Mouse (Mus musculus): ENCODE data around the gene S100a1.

Gene S100a1

DNA sequence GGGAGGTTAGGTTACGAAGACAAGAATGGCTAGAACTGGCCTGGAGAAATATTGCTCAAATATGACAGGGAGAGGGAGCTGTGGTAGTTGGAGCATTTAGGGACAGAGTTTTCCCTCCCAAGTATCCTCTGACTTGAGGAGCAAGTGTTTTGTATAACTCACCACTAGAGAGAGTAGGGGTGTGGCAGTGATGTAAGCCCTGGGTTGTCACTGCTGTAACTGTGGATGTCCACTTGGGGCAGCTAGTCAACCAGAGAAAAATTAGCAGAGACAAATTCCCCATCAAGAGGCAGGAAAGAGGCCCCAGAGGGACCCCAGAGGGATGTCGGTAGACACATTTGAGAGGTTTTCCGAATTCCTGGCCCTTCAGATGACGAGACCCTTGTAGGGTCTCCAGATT lies 11.2 kb upstream of the S100a1 start:
- POLR2A ChIA-PET: interaction anchor here in 3 of 4 experiments (0.7 to 9.3 kb wide), 23 partner anchors 10 to 426 kb away, joined by 3 to 200 read pairs (median 10); partner anchors contain the start of genes Chtop (in 3 of the 3), S100a1 (in 3 of the 3), S100a13 (in 3 of the 3) and S100a16 (in 2 of the 3)
- CTCF ChIA-PET: interaction anchor here (0.6 to 3.5 kb wide), 31 partner anchors 9 to 185 kb away, joined by 3 to 24 read pairs (median 4); partner anchors contain the start of genes S100a16 (in 2 of the 4), S100a6 (in 1 of the 4) and Snapin (in 1 of the 4)

DNA sequence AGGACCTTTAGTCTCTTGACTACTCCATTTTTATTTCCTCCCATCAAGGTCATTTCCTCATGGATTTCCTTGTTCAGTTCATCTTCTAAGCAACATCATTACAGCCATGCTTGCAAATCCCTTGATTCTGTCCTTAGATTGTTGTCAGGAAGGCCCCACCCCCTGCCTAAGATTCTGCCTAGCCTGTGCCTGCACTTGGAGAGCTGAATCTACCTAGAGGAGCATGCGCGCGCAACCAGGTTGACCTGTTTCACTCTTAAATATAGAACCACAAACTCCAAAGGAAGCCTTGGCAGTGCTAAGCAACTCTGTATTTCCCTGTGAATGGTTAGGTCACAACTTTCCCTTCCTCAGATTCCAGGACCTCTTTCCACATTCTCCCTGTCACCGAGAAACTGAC lies 3.5 kb upstream of the S100a1 start:
- ChIA-PET POLR2A (interaction anchor here (0.5 to 6.8 kb wide), 16 partner anchors 9 to 41 kb away, joined by 3 to 78 read pairs (median 6); partner anchors contain the start of genes Chtop (in 3 of the 4), S100a14 (in 2 of the 4) and Snapin (in 2 of the 4)), CTCF (interaction anchor here in 1 of 4 experiments (1.4 kb wide), 1 partner anchor 113 kb away, joined by 3 read pairs; no protein-coding TSS in a partner anchor)

DNA sequence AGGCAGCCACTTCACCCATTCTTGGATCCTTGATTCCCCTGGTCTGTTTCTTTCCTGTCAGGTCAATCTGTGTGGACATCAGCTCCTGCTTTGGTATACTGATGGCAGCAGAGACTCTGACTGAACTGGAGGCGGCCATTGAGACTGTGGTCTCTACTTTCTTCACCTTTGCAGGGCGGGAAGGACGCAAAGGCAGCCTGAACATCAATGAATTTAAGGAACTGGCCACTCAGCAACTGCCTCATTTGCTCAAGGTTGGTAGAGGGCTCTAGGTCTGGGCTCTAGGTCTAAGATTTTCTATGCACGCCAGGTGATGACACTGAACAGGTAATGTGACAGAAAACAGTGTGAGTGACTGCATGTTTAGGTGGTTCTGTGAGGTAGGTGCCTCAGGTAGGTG lies 1.6 kb upstream of the S100a1 start:
- POLR2A ChIA-PET: interaction anchor here in 3 of 4 experiments (0.5 to 6.8 kb wide), 15 partner anchors 7 to 106 kb away, joined by 3 to 101 read pairs (median 5); partner anchors contain the start of genes Chtop (in 2 of the 3), S100a14 (in 2 of the 3) and Snapin (in 2 of the 3)

DNA sequence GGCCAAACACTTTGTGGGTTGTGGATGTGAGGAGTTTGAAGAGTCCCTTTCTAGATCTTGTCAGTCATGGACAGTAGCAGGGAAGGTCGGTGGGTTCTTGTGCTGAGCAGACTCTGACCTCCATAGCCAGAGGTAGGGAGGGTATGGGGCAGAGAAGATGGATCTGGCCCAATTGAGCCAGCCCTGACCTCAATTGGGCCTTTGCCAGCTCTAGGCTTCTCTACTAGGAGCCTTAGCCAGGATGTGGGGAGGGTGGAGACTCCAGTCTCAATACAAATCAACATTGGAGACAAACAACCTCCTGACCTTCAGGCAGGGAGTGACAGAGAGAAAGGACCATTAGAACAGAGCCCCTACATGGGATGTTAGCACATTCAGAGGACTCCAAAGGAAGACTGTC lies 1.1 kb upstream of the S100a1 start:
- POLR2A ChIA-PET: interaction anchor here in 3 of 4 experiments (0.6 to 6.8 kb wide), 17 partner anchors 8 to 106 kb away, joined by 3 to 101 read pairs (median 4); partner anchors contain the start of genes S100a14 (in 2 of the 3), Snapin (in 2 of the 3) and Chtop (in 1 of the 3)
- CTCF ChIA-PET: interaction anchor here in 1 of 4 experiments (0.6 kb wide), 1 partner anchor 17 kb away, joined by 8 read pairs; no protein-coding TSS in a partner anchor

More for the DNA sequence above, 1.6 kb upstream of the S100a1 start:
- CTCF ChIA-PET: interaction anchor here in 1 of 4 experiments (0.9 kb wide), 1 partner anchor 10 kb away, joined by 3 read pairs; the partner anchor contains the start of gene S100a14

DNA sequence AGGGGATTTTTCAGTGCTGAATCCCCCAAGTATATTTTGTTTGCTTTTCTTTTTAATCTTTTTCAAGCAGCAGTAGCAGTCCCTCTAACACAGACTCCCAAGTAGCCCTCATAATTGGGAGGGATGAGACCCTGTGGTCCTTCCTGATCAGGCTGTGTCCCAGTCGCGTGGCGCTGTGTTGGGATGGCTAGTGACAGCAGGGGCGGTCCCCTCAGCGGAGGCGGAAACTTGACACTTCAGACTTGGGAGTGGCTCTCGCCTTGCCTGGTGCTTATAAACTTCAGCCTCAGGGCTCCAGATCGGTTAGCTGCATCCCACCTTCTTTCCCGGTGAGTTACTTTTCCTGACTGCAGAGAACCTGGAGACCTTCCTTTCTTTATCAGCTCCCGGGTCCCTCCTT lies 499 bp upstream of the S100a1 start:
- ChIA-PET CTCF (interaction anchor here in 1 of 4 experiments (0.6 kb wide), 1 partner anchor 17 kb away, joined by 8 read pairs; no protein-coding TSS in a partner anchor), POLR2A (interaction anchor here in 3 of 4 experiments (0.6 to 6.8 kb wide), 17 partner anchors 7 to 107 kb away, joined by 3 to 101 read pairs (median 4); partner anchors contain the start of genes S100a14 (in 2 of the 3), Snapin (in 2 of the 3) and Chtop (in 1 of the 3))

DNA sequence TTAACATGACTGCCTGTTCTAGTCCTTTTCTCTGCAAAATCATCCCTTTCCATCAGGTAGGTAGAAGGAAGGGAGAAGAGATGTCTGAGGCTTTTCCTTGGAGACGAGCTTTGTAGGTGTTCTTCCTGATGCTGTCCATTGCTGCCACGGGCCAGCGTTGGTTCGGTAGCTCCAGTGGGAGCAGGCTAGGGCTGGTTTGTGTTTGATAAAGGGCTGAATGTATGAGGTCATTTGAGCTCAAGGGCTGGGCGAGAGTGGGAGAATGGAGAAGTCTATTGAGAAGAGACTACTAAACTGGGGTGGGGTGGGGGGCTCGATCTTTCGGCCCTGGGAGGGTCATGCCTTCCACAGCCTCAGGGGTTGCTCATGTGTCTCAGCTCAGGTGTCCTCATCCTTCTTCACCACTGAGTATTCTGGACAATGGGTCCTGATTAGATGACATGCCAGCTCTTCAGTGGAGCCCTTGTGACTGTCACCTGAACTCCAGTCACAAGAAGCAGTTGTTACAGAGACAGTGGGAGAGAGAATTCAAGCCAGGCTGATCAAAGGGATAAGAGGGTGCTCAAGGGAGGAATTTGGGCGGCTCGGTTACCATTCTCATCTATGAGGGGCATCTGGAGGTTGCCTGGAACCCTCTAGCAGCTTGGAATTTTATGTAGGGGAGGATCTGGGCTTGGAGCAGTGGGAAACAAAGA lies 1.1 kb downstream of the S100a1 start:
- ChIA-PET POLR2A (interaction anchor here (0.6 to 19.5 kb wide), 160 partner anchors 8 to 1938 kb away, joined by 3 to 802 read pairs (median 5); partner anchors contain the start of genes Ints3 (in 3 of the 4), S100a14 (in 3 of the 4), S100a16 (in 3 of the 4) and Slc27a3 (in 3 of the 4)), CTCF (interaction anchor here (0.5 to 2.6 kb wide), 13 partner anchors 9 to 197 kb away, joined by 3 to 24 read pairs (median 4); partner anchors contain the start of genes S100a14 (in 2 of the 4) and Snapin (in 2 of the 4))

DNA sequence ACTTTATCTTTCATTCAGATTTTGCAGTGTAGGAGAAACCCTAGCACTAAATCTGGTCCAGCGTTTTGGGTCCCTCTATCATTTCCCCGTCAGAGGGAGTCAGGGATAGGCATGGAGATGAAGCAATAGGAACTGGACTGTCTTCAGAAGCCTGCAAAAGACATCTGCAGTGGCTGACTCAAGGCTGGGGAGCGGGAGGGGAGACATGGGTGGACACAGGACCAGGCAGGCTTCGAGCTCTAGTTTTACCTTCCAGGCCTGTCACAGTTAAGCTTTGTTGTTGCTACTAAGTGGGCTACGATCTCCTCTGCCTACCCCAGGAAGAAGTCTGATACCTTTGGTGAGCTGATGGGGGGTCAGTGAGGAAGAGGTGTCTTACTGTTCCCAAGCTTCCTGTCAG lies 1.9 kb downstream of the S100a1 start:
- CTCF ChIA-PET: interaction anchor here in 3 of 4 experiments (1.0 to 2.6 kb wide), 5 partner anchors 10 to 22 kb away, joined by 3 to 24 read pairs (median 5); partner anchors contain the start of genes Snapin (in 2 of the 3) and S100a14 (in 1 of the 3)
- POLR2A ChIA-PET: interaction anchor here (0.6 to 19.5 kb wide), 84 partner anchors 8 to 1094 kb away, joined by 3 to 802 read pairs (median 8); partner anchors contain the start of genes Ints3 (in 3 of the 4), S100a14 (in 3 of the 4), S100a16 (in 3 of the 4) and Slc27a3 (in 3 of the 4)

DNA sequence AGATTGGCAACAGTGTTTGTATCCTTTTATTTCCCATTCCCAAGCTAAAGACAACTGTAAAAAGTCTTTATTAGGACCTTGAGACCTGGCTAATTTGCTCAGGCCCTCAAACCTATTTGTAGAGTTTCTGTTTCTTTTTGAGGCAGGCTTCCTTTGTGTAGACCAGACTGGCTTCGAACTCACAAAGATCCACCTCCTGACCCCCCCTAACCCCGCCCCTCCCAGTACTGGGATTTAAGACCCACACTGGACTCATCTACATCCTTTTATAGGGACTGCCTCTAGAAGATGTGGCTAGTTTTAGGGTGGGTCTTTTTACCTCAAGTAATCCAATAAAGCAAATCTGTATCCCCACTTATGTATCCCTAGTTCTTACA lies 4.5 kb downstream of the S100a1 start:
- POLR2A ChIA-PET: interaction anchor here (0.5 to 19.5 kb wide), 44 partner anchors 8 to 430 kb away, joined by 3 to 802 read pairs (median 6); partner anchors contain the start of genes Snapin (in 3 of the 4), S100a14 (in 2 of the 4), S100a16 (in 2 of the 4) and Gatad2b (in 1 of the 4)
- CTCF ChIA-PET: interaction anchor here in 1 of 4 experiments (1.3 kb wide), 1 partner anchor 16 kb away, joined by 5 read pairs; the partner anchor contains the start of gene S100a14

DNA sequence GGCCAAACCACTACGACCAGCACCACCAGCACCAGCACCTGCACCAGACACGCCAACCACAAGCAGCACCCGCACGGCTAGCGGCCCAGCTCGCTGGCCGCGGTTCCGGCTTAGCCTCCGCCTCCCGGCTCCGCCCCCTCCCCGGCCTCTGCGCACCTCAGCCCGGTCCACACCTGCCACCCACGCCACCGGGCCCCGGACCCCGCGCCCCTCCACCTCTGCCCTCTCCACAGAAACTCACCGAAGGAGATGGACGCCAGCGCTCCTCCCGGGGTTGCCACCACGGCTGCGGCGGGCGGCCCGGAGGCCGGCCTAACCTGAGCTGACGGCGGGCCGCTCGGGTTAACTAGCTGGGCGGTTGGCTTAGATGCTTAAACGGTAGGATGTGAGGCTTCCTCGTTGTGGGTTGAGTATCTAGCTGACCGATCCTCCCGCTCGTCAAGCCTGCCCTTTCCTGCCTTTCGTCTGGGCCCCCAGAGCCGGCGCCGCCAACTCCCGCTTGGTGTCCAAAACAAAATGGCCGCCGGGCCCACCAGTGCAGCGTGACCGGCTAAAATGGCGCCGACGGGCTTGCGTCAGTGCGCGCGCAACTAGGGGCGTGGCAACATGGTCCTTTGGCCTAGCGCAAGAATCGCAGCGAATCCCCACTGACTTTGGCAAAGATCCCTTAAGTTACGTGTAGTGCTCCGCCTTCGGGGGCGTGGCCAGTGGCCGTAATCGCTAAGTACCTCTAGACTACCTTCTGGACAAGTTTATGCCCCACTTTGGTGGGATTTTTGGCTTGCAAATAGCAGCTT lies 5.0 kb downstream of the S100a1 start, which contains the start of gene Chtop:
Gene Chtop (minus strand): TSS at position 549 of the 797 bp plus-strand sequence.
- ChIA-PET POLR2A (interaction anchor here (0.5 to 19.5 kb wide), 78 partner anchors 9 to 511 kb away, joined by 3 to 802 read pairs (median 5); partner anchors contain the start of genes S100a14 (in 3 of the 4), Snapin (in 3 of the 4), Gatad2b (in 2 of the 4) and S100a16 (in 2 of the 4)), CTCF (interaction anchor here in 3 of 4 experiments (0.6 to 2.4 kb wide), 7 partner anchors 17 to 201 kb away, joined by 3 to 13 read pairs (median 4); partner anchors contain the start of genes S100a14 (in 1 of the 3) and Snapin (in 1 of the 3))

DNA sequence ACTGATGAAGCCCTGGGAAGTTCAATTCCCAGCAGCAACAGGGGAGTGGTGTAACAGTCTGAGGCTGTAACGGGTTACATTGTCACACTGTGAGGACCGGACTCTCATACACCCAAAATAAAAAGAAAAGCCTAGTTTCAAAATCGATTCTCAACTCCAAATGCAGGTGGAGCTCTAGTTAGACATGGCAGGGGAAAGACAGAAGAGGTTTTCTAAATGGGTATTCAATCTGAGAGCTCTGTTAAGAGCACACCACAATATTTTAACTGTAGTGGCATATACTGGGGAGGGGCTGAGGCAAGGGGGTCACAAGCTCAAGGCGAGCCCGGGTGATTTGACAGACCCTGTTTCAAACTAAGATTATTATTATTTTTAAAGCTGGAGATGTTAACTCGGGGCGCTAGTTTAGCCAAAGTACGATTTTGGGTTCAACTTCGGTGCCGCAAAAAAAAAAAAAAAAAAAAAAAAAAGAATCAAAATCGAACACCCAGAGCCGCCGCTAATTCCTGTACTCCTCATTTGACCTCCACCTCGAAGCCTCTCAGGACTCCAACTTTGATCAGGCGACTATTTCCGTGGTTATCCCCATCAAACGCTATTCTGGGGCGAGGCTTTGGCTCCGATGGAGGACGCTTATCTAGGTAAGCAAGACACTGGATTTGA lies 5.8 kb downstream of the S100a1 start:
- ChIA-PET POLR2A (interaction anchor here (0.6 to 19.5 kb wide), 96 partner anchors 8 to 1297 kb away, joined by 3 to 802 read pairs (median 5); partner anchors contain the start of genes S100a14 (in 3 of the 4), Slc27a3 (in 3 of the 4), Snapin (in 3 of the 4) and Gatad2b (in 2 of the 4)), CTCF (interaction anchor here in 3 of 4 experiments (0.6 to 2.4 kb wide), 8 partner anchors 11 to 202 kb away, joined by 3 to 13 read pairs (median 3); partner anchors contain the start of gene Snapin (in 1 of the 3))

DNA sequence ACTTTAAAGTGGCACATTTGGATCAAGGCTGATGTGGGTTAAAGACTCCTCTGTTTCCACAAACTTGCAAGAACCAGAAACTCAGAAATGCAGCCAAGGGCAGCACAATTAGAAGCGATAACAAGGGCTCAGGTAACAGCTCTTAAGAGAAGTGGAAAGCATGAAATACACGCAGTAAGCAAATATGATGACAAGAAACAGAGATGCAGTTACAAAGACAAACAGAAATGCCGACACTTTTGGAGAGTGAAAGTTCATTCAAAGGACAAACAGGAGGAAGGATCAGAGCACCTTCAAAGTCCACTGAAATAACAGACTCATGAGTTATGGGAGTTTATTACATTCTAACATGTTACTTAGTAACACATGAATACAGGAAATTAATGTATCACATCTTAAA lies 7.8 kb downstream of the S100a1 start:
- ChIA-PET CTCF (interaction anchor here in 1 of 4 experiments (1.6 kb wide), 1 partner anchor 203 kb away, joined by 3 read pairs; no protein-coding TSS in a partner anchor), POLR2A (interaction anchor here in 3 of 4 experiments (1.0 to 19.5 kb wide), 17 partner anchors 10 to 117 kb away, joined by 3 to 802 read pairs (median 5); partner anchors contain the start of genes Snapin (in 3 of the 3), Ilf2 (in 1 of the 3), S100a14 (in 1 of the 3) and Slc27a3 (in 1 of the 3))

DNA sequence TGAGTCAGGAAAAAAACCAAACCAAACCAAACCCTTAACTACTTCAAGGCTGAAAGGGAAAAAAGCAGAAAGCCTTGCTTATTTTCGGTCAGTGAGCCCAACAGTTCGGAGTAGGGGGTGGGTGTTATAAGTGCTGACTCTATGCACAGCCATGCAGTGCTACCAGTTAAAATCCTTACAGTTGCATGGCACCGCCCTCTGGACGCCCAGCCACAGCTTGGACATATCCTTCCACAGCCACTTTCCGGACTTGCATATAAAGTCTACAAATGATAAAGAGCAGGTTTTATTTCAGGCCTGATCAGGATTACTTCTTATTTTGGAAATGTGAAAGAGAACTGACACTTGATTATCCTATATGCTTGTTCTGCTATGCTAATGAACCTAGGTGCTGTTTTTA lies 9.0 kb downstream of the S100a1 start:
- CTCF ChIA-PET: interaction anchor here in 3 of 4 experiments (0.5 to 0.8 kb wide), 4 partner anchors 14 to 156 kb away, joined by 3 to 7 read pairs (median 5); no protein-coding TSS in a partner anchor

DNA sequence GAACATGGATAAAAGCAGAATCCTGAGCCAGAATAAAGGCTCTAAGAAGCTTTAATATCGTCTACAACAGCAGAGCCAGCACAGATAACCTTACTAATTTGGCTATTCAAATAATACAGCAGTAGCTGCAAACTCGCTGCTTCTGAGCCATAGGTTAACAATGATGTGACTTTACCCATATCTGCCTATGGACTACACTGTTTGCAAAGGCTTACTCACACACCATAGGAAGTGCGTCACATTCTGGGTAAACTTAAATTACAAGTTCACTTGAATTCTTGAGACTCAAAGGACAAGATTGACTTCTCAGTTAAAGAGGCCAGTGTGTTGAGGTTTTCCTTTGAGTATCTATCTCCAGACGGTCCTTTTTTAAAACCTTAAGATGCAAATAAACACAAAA lies 10.7 kb downstream of the S100a1 start:
- ChIA-PET POLR2A (interaction anchor here in 3 of 4 experiments (0.6 to 19.9 kb wide), 19 partner anchors 1 to 84 kb away, joined by 3 to 802 read pairs (median 6); partner anchors contain the start of genes S100a1 (in 2 of the 3), S100a13 (in 2 of the 3), S100a16 (in 2 of the 3) and Chtop (in 1 of the 3)), CTCF (interaction anchor here in 1 of 4 experiments (1.7 kb wide), 1 partner anchor 22 kb away, joined by 4 read pairs; no protein-coding TSS in a partner anchor)

More for the DNA sequence above, 9.0 kb downstream of the S100a1 start:
- POLR2A ChIA-PET: interaction anchor here in 3 of 4 experiments (0.7 to 19.9 kb wide), 20 partner anchors 1 to 110 kb away, joined by 3 to 802 read pairs (median 4); partner anchors contain the start of genes Snapin (in 3 of the 3), Chtop (in 1 of the 3), Ilf2 (in 1 of the 3) and S100a1 (in 1 of the 3)

DNA sequence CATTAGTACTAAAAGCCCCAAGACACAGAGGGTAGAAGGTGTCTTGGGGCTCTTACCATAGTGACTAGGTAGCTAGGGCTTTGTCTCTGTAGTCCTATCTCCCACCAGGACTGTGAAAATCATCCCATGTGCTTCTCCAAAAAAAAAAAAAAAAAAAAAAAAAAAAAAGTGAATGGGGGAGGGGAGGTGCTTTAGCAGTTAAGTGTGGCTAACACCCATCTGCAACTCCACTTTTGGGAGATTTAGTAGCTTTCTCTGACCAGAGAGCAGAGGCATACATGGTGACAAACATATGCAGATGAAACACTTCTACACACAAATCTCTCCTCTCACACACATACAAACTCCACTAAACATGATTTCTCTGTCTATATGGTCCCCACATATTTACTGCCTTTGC lies 16.6 kb downstream of the S100a1 start:
- CTCF ChIA-PET: interaction anchor here (0.5 to 1.2 kb wide), 8 partner anchors 10 to 135 kb away, joined by 3 to 8 read pairs (median 4); no protein-coding TSS in a partner anchor
- POLR2A ChIA-PET: interaction anchor here (0.6 to 19.9 kb wide), 31 partner anchors 2 to 399 kb away, joined by 3 to 802 read pairs (median 5); partner anchors contain the start of genes Chtop (in 3 of the 4), S100a1 (in 1 of the 4), S100a13 (in 1 of the 4) and S100a14 (in 1 of the 4)

DNA sequence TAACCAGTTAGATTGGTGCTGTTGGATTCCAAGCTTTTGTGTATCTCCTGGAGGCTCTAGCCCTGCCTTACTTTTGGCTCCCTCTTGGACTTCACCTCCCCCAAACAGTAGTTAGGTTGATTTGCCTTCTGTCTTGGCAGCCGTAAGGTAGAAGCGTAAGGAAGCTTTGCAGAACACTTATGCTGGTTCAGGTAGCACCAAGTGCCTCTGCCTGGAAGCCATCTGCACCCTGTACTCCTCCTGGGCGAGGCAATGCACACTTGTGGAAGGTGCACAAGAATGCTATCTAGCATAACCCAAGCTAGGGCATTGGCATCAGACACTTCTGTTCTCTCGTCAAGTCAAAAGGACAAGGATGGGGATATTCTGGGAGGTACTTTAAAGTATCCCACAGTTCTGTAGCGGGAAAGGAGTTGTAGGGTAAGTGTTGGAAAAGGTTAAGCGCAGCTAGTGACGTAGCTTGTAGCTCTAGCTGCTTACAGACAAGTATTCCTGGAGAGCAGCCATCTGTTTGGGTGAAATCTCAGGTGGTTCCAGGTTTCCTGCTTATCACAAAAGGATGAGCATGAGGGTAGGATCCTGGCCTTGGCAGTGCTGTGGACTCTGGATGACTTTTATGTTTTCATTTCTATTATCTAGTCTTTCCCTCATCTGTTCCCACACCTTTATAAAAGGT lies 18.2 kb downstream of the S100a1 start:
- CTCF ChIA-PET: no interaction called here
- POLR2A ChIA-PET: interaction anchor here (0.8 to 19.9 kb wide), 16 partner anchors 0 to 143 kb away, joined by 3 to 802 read pairs (median 8); partner anchors contain the start of genes Chtop (in 3 of the 4), S100a1 (in 1 of the 4), S100a13 (in 1 of the 4) and S100a14 (in 1 of the 4)
